Mouse (Mus musculus): ENCODE measurements at regions not wholly inside any gene's neighbourhood (a gene's known extent, or its start where the extent isn't known, plus 50 kb on each side); places are given as distances from the start of the nearest gene placed in this dataset.
A peak's percentile ranks its signal among the peaks of the same experiment; 100 is the strongest.

GRCm38 (mm10) chr6:139391307-139391706 lies 110.5 kb downstream of the Rergl start:
- peak; percentile 14 for DNase-seq

DNA sequence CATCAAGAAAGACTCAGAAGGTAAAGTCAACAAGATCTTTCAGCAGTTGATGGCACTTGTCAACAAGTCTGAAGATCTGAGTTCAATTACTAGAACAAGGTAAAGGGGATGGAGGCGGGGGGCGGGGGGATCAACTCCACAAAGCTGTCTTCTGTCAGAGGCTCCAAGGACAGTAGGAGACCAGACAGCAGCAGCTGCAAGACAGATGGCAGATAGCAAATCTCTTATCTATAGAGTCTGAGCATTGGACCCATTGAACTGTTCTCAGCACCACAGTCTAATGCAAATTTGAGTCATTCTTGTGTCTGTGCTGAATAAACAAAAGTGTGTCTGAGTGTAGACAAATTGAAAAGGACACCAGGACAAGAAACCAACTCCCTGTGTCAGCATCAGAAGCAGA lies 150.8 kb downstream of the Rergl start:
- no peak for DNase-seq

DNA sequence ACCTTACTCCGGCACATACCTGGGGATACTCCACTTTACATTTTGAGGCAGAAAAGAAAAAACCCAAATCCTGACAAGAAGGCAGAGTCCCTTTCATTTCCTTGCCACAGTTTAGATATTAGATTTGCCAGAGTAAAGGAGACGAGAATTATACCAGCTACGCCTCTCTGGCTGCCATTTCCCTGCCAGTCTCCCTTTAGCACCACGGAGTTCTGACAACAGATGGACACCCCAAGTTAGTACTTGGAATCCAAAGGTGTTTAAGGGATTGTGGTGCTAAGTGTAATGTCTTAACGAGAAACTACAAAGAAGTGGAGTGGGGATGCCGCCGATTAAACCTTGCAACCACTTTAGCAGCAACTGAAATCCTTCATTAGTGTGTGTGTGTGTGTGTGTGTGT lies 176.6 kb downstream of the Rergl start:
- DNase-seq = no peak

- DNase-seq = no peak
Observed at GRCm38 (mm10) chr6:139307651-139308050, 194.1 kb downstream of the Rergl start.

DNA sequence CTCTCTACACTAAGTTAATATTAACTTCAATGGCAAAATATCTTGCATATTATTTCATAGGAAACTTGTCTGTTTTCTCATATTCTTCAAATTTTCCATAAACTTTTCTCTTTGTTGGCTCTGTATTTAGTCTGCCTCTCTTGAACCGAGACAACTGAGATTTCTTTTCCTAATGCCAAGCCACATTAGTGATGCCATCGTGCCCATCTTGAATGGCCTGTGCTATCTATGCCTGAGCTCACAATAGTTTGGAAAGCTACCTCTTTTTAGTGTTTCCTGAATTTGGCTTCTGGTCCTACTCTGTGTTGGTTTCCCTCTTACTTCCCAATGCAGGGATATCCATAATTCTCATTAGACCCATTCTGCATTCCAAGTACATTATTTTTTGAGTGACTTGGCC lies 197.5 kb downstream of the Rergl start:
- DNase-seq = no peak

DNA sequence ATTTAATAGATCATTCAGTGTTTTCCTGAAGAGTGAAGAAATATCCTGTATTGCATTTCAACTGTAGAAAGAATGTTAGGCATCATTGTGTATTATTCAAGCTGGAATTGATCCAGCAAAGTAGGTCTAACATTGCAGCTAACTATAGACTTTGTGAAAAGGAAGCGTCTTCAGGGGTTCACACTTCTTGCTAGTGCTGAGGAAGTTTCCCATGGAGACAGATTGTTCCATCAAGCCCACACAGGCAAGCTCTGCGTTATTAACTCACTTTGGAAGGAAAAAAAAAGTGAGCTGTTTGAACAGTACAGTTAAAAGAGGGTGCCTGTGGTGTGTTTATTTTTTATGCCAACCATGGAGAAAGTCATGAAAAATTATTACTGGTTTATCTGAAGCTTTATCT lies 206.1 kb downstream of the Rergl start:
- no peak for DNase-seq

GRCm38 (mm10) chr6:139279093-139279492 lies 222.7 kb downstream of the Rergl start:
- no peak for DNase-seq

- DNase-seq = no peak
Observed at GRCm38 (mm10) chr6:139275512-139275911, 226.3 kb downstream of the Rergl start.

DNA sequence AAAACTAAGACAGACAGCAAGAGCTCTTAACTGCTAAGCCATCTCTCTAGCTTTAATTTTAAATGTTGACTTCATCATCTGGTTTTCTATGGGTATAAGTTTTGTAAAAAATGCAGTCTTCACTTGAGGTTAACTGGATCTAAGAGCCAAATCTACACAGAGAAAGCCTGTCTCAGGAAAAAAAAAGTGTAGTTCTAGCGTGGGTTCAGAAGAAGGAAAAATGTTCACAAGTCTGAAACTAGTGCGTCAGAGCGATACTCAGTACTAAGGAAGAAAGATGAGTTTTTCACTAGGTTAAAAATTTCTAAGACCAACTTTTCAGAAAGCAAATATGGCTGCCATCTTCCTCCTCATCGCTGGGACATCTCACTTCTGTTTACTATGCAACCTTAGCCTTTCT lies 248.1 kb downstream of the Rergl start:
- no peak for DNase-seq

GRCm38 (mm10) chr6:139248920-139249547 lies 252.7 kb downstream of the Rergl start:
- DNase-seq = peak; percentile 56

DNA sequence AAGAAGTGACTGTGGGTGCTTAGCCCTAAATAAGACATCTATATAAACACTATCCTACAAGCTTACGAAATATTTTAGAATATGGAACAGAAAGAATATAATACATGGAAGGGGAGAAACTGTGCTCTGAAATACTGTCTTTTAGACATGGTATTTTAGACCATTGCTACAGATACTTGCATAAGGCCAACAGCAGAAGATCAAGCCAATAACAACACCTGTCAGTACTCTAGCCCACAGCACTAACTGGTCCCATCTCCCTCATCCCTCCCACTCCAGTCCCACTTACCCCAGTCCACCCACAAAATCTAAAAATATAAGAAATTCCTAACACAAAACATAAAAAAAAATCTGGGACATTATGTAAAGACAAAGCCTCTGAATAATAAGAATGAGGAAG lies 275.6 kb downstream of the Rergl start:
- DNase-seq = no peak

GRCm38 (mm10) chr6:139214488-139214887 lies 287.3 kb downstream of the Rergl start:
- DNase-seq = no peak

- no peak for DNase-seq
Observed at GRCm38 (mm10) chr6:139210256-139210655, 291.5 kb downstream of the Rergl start.

GRCm38 (mm10) chr6:139198601-139199000 lies 303.2 kb downstream of the Rergl start:
- no peak for DNase-seq

GRCm38 (mm10) chr6:139186431-139186830 lies 315.3 kb downstream of the Rergl start:
- DNase-seq = no peak

GRCm38 (mm10) chr6:139160352-139160751 lies 341.4 kb downstream of the Rergl start:
- no peak for DNase-seq

DNA sequence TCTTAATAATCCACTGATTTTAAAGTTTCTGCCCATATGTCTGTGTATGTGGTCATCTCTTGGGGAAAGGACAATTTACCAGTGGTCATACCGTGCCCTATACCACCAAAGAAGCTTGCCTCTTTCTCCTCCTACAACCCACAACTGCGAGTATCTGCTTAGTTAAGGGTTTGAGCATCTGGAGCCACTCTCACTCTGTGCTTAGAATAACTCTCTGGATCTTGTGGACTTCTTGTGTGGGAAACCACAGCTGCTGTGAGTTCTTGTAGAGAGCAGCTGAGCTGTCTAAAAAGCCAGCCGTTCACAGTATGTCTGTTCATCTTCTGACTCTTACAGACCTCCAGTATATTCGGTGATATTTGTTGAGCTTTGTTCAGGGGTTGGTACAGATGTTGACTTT lies 342.0 kb downstream of the Rergl start:
- DNase-seq = no peak

- no peak for DNase-seq
Observed at GRCm38 (mm10) chr6:139154802-139155201, 347.0 kb downstream of the Rergl start.

GRCm38 (mm10) chr6:139135693-139136092 lies 366.1 kb downstream of the Rergl start:
- no peak for DNase-seq

DNA sequence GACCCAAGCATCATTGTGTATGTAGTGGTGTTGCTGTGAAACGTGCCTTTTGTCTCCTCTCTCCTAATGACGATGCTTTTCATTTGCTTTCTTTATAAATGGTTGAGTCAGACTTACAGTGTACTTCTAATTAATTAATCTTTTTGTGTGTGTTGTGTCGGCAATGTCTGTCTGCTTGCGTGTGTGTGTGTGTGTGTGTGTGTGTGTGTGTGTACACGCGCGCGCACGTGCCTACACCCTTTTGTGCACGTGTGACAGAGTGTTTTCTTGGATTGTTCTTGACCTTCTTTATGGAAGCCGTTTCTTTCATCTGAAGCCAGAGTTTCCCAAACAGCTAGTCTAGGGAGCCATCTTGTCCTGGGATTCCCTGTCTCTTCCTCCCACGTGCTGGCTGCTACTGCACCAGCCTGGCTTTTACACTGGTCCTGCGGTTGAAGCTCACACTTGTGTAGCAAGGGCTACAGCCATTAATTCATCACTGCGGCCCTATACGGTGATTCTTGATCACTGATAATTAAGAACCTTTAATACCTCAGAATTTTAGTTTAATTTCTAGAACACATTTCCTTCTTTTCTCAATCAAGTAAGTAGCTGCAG lies 369.6 kb downstream of the Rergl start:
- DNase-seq = no peak

- no peak for DNase-seq
Observed at GRCm38 (mm10) chr6:139108263-139108662, 393.5 kb downstream of the Rergl start.

GRCm38 (mm10) chr6:139103397-139103796 lies 398.4 kb downstream of the Rergl start:
- no peak for DNase-seq

DNA sequence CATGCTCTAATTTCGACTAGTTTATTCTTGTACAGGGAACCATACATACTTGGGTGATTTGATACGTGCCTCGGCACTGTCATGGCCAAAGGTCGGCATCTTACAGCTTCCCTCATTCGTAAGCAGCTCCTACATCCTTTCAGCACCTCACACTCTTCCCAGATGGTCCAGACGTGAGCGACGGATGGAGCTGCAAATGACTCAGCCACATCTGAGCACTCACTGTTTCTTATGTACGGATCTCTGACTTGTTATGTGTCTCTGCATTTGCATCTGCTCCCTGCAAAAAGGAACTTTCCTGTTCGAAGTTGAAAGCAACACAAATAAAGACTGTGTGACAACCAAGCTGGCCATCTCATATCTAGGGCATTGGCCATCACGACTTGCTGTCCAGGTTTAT lies 402.5 kb downstream of the Rergl start:
- DNase-seq = no peak

DNA sequence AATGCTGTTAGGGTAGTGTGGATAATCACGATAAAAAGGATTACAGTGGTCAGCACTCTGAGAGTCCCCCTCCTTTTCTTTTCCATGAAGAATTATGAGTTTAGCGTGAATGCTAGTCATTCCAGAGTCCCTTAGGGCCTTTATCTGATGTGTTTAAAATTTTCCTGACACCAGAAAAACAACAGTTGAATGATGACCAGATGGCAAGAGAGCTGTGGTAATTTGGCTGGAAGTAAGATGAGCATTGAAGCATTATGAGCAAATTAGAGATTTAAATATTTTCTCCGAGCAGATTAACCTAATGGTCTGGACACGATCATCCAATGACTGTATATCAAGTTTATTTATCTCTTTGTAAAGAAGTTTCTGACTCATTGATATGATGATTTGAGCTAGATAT lies 417.1 kb upstream of the Igbp1b start:
- no peak for DNase-seq

GRCm38 (mm10) chr6:139027696-139028095 lies 369.4 kb upstream of the Igbp1b start:
- no peak for DNase-seq

All from adrenal gland, postnatal 14 days (tissue).